Mouse (Mus musculus) lung, postnatal 4 days (tissue): ENCODE data around the gene Bscl2.
A peak's percentile ranks its signal among the peaks of the same experiment; 100 is the strongest.

Experiments
- DNase-seq, 2 experiments: peaks; one replicate each; pipeline ENCODE4 v3.0.0; 2021

The Bscl2 gene

GRCm38 (mm10) chr19:8837251-8837791, at the start of gene Bscl2:
Gene Bscl2, plus strand, starts transcription at chr19:8837467.
- peak; percentile 86 to 90 for DNase-seq

GRCm38 (mm10) chr19:8788521-8788920, 48.7 kb upstream of the Bscl2 start:
- DNase-seq = no peak

GRCm38 (mm10) chr19:8789171-8789570, 48.1 kb upstream of the Bscl2 start:
- no peak for DNase-seq

GRCm38 (mm10) chr19:8790171-8790570, 47.1 kb upstream of the Bscl2 start:
- no peak for DNase-seq

- peak; percentile 93 to 95 for DNase-seq
These were observed 38.9 kb upstream of the Bscl2 start, which contains the start of gene Polr2g for GRCm38 (mm10) chr19:8798264-8798946. Gene Polr2g, minus strand, starts transcription at chr19:8798577.

- DNase-seq = no peak
These were observed 38.3 kb upstream of the Bscl2 start for GRCm38 (mm10) chr19:8798947-8799315.

- DNase-seq = peak; percentile 94 to 97
These were observed 35.0 kb upstream of the Bscl2 start, which contains the start of gene Zbtb3 for GRCm38 (mm10) chr19:8802130-8802821. Gene Zbtb3, plus strand, starts transcription at chr19:8802555.

GRCm38 (mm10) chr19:8803204-8803780, 34.0 kb upstream of the Bscl2 start:
- no peak for DNase-seq

GRCm38 (mm10) chr19:8803879-8804660, 33.2 kb upstream of the Bscl2 start:
- no peak for DNase-seq

GRCm38 (mm10) chr19:8806810-8807209, 30.5 kb upstream of the Bscl2 start:
- DNase-seq = no peak

GRCm38 (mm10) chr19:8815812-8816211, 21.5 kb upstream of the Bscl2 start:
- DNase-seq = no peak

GRCm38 (mm10) chr19:8817001-8817400, 20.3 kb upstream of the Bscl2 start:
- no peak for DNase-seq

GRCm38 (mm10) chr19:8818301-8818798, 18.9 kb upstream of the Bscl2 start:
- no peak for DNase-seq

- peak; percentile 97 to 99 for DNase-seq
These were observed 18.3 kb upstream of the Bscl2 start, which contains the start of gene Ttc9c for GRCm38 (mm10) chr19:8818801-8819595. Gene Ttc9c, minus strand, starts transcription at chr19:8819333.

GRCm38 (mm10) chr19:8819596-8820423, 17.5 kb upstream of the Bscl2 start, which contains the start of gene Hnrnpul2:
Gene Hnrnpul2, plus strand, starts transcription at chr19:8820010.
- DNase-seq = peak; percentile 98 to 100

GRCm38 (mm10) chr19:8820424-8820956, 16.8 kb upstream of the Bscl2 start:
- no peak for DNase-seq

GRCm38 (mm10) chr19:8821146-8821545, 16.1 kb upstream of the Bscl2 start:
- no peak for DNase-seq

GRCm38 (mm10) chr19:8822696-8823095, 14.6 kb upstream of the Bscl2 start:
- no peak for DNase-seq

- peak in 1 of 2 experiments; percentile 34 for DNase-seq
These were observed 7.6 kb upstream of the Bscl2 start, which contains the start of gene AC129217.1 for GRCm38 (mm10) chr19:8829660-8830059. Gene AC129217.1, plus strand, starts transcription at chr19:8829773.

- DNase-seq = no peak
These were observed 6.6 kb upstream of the Bscl2 start for GRCm38 (mm10) chr19:8830664-8831063.
